Mouse (Mus musculus) midbrain, embryonic 13.5 days (tissue): ENCODE measurements at regions not wholly inside any gene's neighbourhood (a gene's known extent, or its start where the extent isn't known, plus 50 kb on each side); places are given as distances from the start of the nearest gene placed in this dataset.
A peak's percentile ranks its signal among the peaks of the same experiment; 100 is the strongest.

ENCODE experiments used
- ATAC-seq: fragments of 200-750 bp; cut with Nextera tagmentation; 2 replicates; pipeline ENCODE4 v1.8.0; 2017; ENCODE audit warnings: mild to moderate bottlenecking, moderate TSS enrichment, moderate library complexity
- H3K27ac ChIP-seq: fragments of 300-500 bp; sonication (generic); 2 replicates; pipeline ENCODE4 v1.5.1; 2015; ENCODE audit warnings: inconsistent platforms, mild to moderate bottlenecking, moderate library complexity
- H3K27me3 ChIP-seq: fragments of 300-500 bp; sonication (generic); 2 replicates; pipeline ENCODE4 v1.6.1; 2015; ENCODE audit warnings: mild to moderate bottlenecking, inconsistent platforms
- H3K36me3 ChIP-seq: fragments of 300-500 bp; sonication (generic); 2 replicates; pipeline ENCODE4 v1.6.1; 2015; ENCODE audit warnings: mild to moderate bottlenecking, inconsistent platforms
- H3K4me1 ChIP-seq: fragments of 300-500 bp; sonication (generic); replicated peaks from 2 replicates; pipeline ENCODE4 v1.6.1; 2015; ENCODE audit warnings: inconsistent platforms
- H3K4me2 ChIP-seq: fragments of 300-500 bp; sonication (generic); replicated peaks from 2 replicates; pipeline ENCODE4 v1.6.1; 2015; ENCODE audit warnings: moderate library complexity, mild to moderate bottlenecking, inconsistent platforms
- H3K4me3 ChIP-seq: fragments of 300-500 bp; sonication (generic); replicated peaks from 2 replicates; pipeline ENCODE4 v1.5.1; 2015; ENCODE audit warnings: mild to moderate bottlenecking, inconsistent platforms
- H3K9ac ChIP-seq: fragments of 300-500 bp; sonication (generic); replicated peaks from 2 replicates; pipeline ENCODE4 v1.6.1; 2015; ENCODE audit warnings: mild to moderate bottlenecking, inconsistent platforms
- H3K9me3 ChIP-seq: fragments of 300-500 bp; sonication (generic); 2 replicates; pipeline ENCODE4 v1.6.1; 2016; ENCODE audit warnings: mild to moderate bottlenecking, inconsistent platforms
- WGBS: fragments of 180-500 bp; shearing (Covaris S2); methylation state at CpG from one replicate; pipeline ENCODE4 v1.1.7; 2015; 5-methylcytosine and 5-hydroxymethylcytosine counted together

DNA sequence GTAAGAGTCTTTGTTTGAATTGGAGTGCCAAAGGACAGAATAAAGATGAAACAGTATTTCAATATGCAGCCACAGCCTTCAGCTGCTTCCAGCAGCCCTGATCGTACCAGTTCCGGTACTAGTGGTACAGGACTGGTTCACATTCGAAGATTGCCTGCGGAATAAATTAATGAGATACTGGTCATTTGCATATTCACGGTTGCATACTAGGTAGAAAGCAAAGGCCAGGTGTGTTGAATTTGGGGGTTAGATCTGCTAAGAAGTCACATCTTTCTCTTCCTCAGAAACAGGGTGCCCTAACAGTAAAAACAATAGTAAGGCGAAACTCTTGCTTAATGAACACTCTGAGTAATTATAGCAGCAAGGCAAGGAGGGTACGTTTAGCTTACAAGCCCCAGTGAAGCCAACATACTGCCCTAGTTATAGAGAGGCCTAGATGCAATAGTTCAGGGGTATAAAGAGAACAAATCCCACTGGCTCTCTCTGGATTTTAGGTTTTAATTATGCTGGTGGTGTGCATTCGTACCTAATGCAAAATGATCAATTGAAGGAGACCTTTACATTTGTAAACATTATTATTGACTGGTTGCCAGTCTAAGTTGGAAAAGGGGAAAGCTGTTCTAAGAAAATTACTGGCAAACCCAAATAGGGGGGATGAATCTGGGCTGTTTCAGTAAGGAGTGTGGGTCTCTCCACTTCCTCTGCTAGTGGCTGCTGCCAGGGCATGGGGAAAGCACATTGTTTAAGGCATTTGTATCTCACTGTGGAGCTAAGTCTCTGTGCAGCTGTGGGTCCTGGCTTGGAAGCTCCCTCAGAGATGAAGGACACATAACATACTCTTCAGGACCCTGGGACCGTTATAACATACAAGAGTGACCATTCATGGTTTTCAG lies 435.3 kb upstream of the Pou3f3 start:
- no peak for ATAC-seq
- Histone ChIP-seq H3K9ac (peak overlapping the region; percentile 55), H3K4me2 (peak overlapping the region; percentile 44), H3K9me3 (no peaks in the 10 kb centered on the region), H3K36me3 (no peaks in the 10 kb centered on the region), H3K4me1 (peaks cover 65% of the 10 kb centered on the region), H3K27me3 (no peaks in the 10 kb centered on the region), H3K4me3 (peak overlapping the region; percentile 15), H3K27ac (peak overlapping the region; percentile 94)
- 35% methylated on average over 9 of the region's 9 CpGs for WGBS

DNA sequence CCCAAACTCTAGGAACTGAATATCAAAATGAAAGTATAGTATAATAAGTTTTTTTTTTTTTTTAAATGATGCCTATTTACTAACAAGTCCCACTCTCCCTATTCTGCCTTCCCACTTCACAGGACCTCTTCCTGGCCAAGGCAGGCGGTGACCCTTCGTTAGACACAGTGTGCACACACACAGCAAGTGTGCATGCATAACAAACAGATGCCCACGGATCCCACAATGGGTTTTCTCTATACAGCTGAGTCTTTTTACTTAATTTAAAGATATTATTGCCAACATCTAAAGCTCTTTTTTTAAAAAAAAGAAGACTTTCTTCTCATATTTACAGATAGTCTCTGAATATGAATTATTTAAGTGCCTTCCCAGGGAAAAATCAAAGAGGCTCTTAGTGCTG lies 434.5 kb upstream of the Pou3f3 start:
- Histone ChIP-seq H3K9me3 (no peaks in the 10 kb centered on the region), H3K27me3 (no peaks in the 10 kb centered on the region), H3K4me2 (peak overlapping the region; percentile 55), H3K9ac (no peak overlapping the region), H3K27ac (peak overlapping the region; percentile 84; the same call in 1 of the 2 replicates), H3K4me1 (peaks cover 65% of the 10 kb centered on the region), H3K4me3 (no peak overlapping the region), H3K36me3 (no peaks in the 10 kb centered on the region)
- WGBS = 12% methylated on average over 3 of the region's 3 CpGs
- no peak for ATAC-seq

- 2% methylated on average over 13 of the region's 13 CpGs for WGBS
- H3K4me3 ChIP-seq = peak overlapping the region; percentile 33
- H3K36me3 ChIP-seq = no peaks in the 10 kb centered on the region
- H3K4me2 ChIP-seq = peak overlapping the region; percentile 55
- peak overlapping the region; percentile 67 for H3K9ac ChIP-seq
- ATAC-seq = 0 out of 2 replicates have a peak, but pooled peaks have one; percentile 12
- peak overlapping the region; percentile 84 for H3K27ac ChIP-seq
- H3K27me3 ChIP-seq = no peaks in the 10 kb centered on the region
- peaks cover 62% of the 10 kb centered on the region for H3K4me1 ChIP-seq
- no peaks in the 10 kb centered on the region for H3K9me3 ChIP-seq
These were observed 433.8 kb upstream of the Pou3f3 start for GRCm38 (mm10) chr1:42261800-42262199.

DNA sequence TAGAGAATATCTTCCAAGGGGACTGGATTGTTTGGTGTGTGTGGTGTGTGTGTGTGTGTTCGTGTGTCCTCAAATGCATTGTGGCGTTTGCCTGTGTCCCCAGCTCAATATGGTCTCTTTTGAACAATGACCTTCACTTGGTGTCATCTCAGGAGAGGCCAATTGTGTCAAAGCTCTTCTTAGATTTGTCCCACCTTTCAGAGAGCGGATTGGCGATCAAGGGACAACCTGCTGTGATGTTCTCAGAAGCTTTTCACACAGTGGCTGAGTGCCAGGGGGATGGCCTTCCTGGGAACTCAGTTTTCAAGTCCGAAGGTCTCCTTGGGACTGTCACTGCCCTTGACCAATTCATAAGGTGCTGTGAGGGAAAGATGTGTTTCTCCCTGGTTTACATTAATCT lies 433.0 kb upstream of the Pou3f3 start:
- ATAC-seq = no peak
- H3K4me3 ChIP-seq = peak overlapping the region; percentile 33
- no peaks in the 10 kb centered on the region for H3K9me3 ChIP-seq
- H3K27me3 ChIP-seq = no peaks in the 10 kb centered on the region
- H3K9ac ChIP-seq = no peak overlapping the region
- no peaks in the 10 kb centered on the region for H3K36me3 ChIP-seq
- peak overlapping the region; percentile 84; the same call in 1 of the 2 replicates for H3K27ac ChIP-seq
- H3K4me2 ChIP-seq = peak overlapping the region; percentile 55
- 25% methylated on average over 5 of the region's 5 CpGs for WGBS
- peaks cover 54% of the 10 kb centered on the region for H3K4me1 ChIP-seq

DNA sequence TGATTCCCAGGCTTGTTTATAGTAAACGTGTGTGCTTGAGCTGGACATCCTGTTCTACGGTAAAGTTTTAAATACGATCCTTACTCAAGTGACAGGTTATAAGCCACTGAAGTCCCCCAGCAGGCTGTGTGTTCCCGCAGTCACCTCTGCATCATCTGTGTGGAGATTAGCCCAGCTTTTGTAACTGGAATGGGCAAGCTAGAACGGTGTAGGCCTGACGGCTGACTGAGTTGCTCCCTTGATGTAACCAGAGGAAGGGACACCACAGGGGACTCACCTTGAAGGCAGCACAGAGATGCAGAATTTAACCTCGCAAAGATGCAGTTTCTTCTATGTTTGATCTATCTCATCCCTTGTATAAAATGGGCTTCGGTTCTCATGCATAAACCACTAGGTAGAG lies 418.4 kb upstream of the Pou3f3 start:
- 32% methylated on average over 8 of the region's 8 CpGs for WGBS
- peaks cover 6% of the 10 kb centered on the region for H3K9me3 ChIP-seq
- H3K36me3 ChIP-seq = no peaks in the 10 kb centered on the region
- H3K27me3 ChIP-seq = no peaks in the 10 kb centered on the region
- peak overlapping the region; percentile 14; the same call in 1 of the 2 replicates for H3K27ac ChIP-seq
- H3K4me2 ChIP-seq = no peak overlapping the region
- H3K4me1 ChIP-seq = peaks cover 17% of the 10 kb centered on the region
- H3K9ac ChIP-seq = no peak overlapping the region
- ATAC-seq = peak; percentile 43; the same call in 1 of the 2 replicates
- no peak overlapping the region for H3K4me3 ChIP-seq

GRCm38 (mm10) chr1:42295841-42296240 lies 399.7 kb upstream of the Pou3f3 start:
- ATAC-seq = no peak
- no peaks in the 10 kb centered on the region for H3K27me3 ChIP-seq
- no peak overlapping the region for H3K9ac ChIP-seq
- no peak overlapping the region for H3K4me2 ChIP-seq
- H3K4me1 ChIP-seq = peaks cover 6% of the 10 kb centered on the region
- no peaks in the 10 kb centered on the region for H3K36me3 ChIP-seq
- no peak overlapping the region for H3K4me3 ChIP-seq
- WGBS = 79% methylated on average over 10 of the region's 10 CpGs
- H3K9me3 ChIP-seq = no peaks in the 10 kb centered on the region
- H3K27ac ChIP-seq = no peak overlapping the region

DNA sequence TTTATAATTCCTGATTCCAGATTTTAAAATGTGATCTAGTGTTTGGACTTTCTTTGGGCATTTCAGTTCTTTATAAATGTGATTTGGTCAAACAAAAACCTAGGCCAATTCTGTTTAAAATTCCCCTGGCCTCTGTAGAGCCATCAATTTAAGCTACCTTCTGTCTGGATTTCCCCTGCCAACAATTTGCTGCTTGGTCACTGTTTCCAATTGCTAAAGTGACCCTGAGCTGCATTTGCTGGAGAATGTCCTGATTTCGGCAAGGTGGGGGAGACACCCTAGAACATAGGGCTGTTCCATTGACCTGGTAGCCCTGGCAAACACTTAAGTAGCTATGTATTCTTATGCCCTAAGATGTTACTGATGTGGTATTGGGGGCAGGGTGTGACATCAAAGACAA lies 386.3 kb upstream of the Pou3f3 start:
- H3K27me3 ChIP-seq = no peaks in the 10 kb centered on the region

GRCm38 (mm10) chr1:42313494-42313893 lies 382.1 kb upstream of the Pou3f3 start:
- no peak overlapping the region for H3K27ac ChIP-seq
- no peaks in the 10 kb centered on the region for H3K4me1 ChIP-seq
- WGBS = 88% methylated on average over 4 of the region's 4 CpGs
- no peaks in the 10 kb centered on the region for H3K36me3 ChIP-seq
- H3K9ac ChIP-seq = no peak overlapping the region
- no peak for ATAC-seq
- H3K9me3 ChIP-seq = no peaks in the 10 kb centered on the region
- H3K27me3 ChIP-seq = no peaks in the 10 kb centered on the region
- H3K4me3 ChIP-seq = no peak overlapping the region
- no peak overlapping the region for H3K4me2 ChIP-seq

More for the DNA sequence above, 386.3 kb upstream of the Pou3f3 start:
- H3K36me3 ChIP-seq = no peaks in the 10 kb centered on the region
- H3K9ac ChIP-seq = no peak overlapping the region
- no peak overlapping the region for H3K4me2 ChIP-seq
- H3K9me3 ChIP-seq = no peaks in the 10 kb centered on the region
- H3K4me3 ChIP-seq = no peak overlapping the region
- no peak for ATAC-seq
- H3K4me1 ChIP-seq = no peaks in the 10 kb centered on the region
- H3K27ac ChIP-seq = no peak overlapping the region
- WGBS = 87% methylated on average over 1 of the region's 1 CpGs

- H3K27me3 ChIP-seq = no peaks in the 10 kb centered on the region
- no peak overlapping the region for H3K9ac ChIP-seq
- no peak overlapping the region for H3K27ac ChIP-seq
- 49% methylated on average over 4 of the region's 4 CpGs for WGBS
- ATAC-seq = no peak
- H3K9me3 ChIP-seq = no peaks in the 10 kb centered on the region
- no peak overlapping the region for H3K4me2 ChIP-seq
- H3K36me3 ChIP-seq = no peaks in the 10 kb centered on the region
- H3K4me3 ChIP-seq = no peak overlapping the region
- H3K4me1 ChIP-seq = peaks cover 23% of the 10 kb centered on the region
These were observed 343.7 kb upstream of the Pou3f3 start for GRCm38 (mm10) chr1:42351884-42352283.

DNA sequence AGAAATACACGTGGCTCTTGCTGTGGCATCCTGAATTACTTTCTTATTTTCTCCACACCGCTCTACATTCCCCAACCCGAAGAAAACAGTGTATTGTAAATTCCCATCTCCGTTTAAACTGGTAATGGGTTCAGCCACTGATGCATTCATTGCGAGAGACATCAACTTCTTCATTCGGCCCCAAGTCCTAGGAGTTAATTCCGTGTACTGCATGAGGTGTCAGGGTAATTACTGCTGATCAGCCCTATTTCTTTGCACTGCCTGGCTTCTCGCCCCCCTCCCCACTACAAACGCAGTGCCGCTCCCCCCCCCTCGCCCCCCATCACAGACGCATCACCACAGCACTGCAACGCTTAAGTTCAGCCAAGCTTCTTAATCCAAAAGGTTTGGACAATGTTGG lies 343.2 kb upstream of the Pou3f3 start:
- Histone ChIP-seq H3K4me2 (no peak overlapping the region; the same call in 1 of the 2 replicates), H3K9ac (no peak overlapping the region), H3K27ac (no peak overlapping the region), H3K4me3 (no peak overlapping the region), H3K4me1 (peaks cover 23% of the 10 kb centered on the region), H3K27me3 (no peaks in the 10 kb centered on the region), H3K9me3 (no peaks in the 10 kb centered on the region), H3K36me3 (no peaks in the 10 kb centered on the region)
- 47% methylated on average over 13 of the region's 13 CpGs for WGBS
- no peak for ATAC-seq

DNA sequence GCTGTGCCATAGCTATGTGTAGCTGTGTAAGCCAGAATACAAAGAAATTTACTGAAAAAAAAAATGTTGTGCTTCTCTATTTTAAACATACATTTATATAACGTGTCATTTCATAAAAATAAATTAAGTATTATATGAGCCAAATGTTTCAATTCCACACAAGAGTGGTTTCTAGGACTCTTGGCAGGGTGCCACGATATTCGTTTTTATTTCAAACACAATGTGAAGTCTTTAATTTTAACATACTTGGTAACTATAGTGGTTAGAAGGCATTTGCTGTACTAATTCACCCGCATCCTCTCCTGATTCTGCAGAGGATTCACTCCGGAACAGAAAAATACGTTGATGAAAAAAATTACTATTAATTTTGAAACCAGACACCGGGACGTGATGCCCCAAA lies 342.5 kb upstream of the Pou3f3 start:
- Histone ChIP-seq H3K4me1 (peaks cover 23% of the 10 kb centered on the region), H3K27ac (no peak overlapping the region), H3K4me3 (no peak overlapping the region), H3K9me3 (no peaks in the 10 kb centered on the region), H3K9ac (no peak overlapping the region), H3K4me2 (no peak overlapping the region), H3K36me3 (no peaks in the 10 kb centered on the region), H3K27me3 (no peaks in the 10 kb centered on the region)
- 84% methylated on average over 8 of the region's 8 CpGs for WGBS
- ATAC-seq = no peak

- no peak overlapping the region for H3K4me2 ChIP-seq
- no peaks in the 10 kb centered on the region for H3K9me3 ChIP-seq
- H3K9ac ChIP-seq = no peak overlapping the region
- ATAC-seq = no peak
- H3K27me3 ChIP-seq = no peaks in the 10 kb centered on the region
- WGBS = 87% methylated on average over 6 of the region's 6 CpGs
- peaks cover 23% of the 10 kb centered on the region for H3K4me1 ChIP-seq
- H3K36me3 ChIP-seq = no peaks in the 10 kb centered on the region
- no peak overlapping the region for H3K27ac ChIP-seq
- no peak overlapping the region for H3K4me3 ChIP-seq
These were observed 341.5 kb upstream of the Pou3f3 start for GRCm38 (mm10) chr1:42354020-42354419.
